Mouse (Mus musculus): ENCODE results near the gene Afap1l2. TPM values are rescaled to one million over a fixed set of nuclear protein-coding genes. Genes with fewer than 3 reads are reported as not detected.

The Afap1l2 gene
- total RNA-seq, 4 experiments from 2014 or later: 2.8 to 4.4 (median 3.5) TPM

DNA sequence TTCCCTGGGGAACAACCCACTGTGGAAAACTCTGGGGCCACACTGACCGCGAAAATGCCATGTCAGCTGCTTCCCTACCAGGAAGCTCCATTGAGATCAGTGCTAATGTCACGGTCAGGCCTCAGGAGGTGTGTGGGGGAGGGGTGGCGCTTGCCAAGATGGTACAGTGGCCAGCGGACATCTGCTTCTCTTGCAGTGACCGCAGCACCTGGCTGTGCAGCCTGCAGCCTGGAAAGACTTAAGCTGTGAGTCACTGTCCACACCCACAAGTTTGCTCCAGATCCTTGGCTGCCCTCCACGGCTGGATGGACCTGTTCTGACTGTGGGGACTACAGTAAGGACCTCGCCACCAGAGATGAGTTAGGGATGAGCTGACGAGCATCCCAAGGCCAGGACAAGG is 68.2 kb downstream of the Afap1l2 start:
- DNase-seq (ENCODE audit: low spot score): peak; percentile 53

DNA sequence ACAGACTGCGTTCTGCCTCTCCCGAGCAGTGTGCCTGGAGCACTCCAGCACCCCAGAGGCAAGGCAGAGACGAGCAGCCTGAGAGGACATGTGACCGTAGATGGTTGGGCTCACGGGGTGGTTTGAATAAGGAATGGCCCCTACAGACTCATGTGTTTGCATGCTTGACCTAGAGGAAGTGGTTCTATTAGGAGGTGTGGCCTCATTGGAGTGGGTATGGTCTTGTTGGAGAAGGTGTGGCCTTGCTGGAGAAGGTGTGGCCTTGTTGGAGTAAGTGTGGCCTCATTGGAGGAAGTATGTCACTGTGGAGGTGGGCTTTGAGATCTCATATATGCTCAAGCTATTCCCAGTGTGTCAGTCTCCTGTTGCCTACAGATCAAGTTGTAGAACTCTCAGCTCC is 70.1 kb downstream of the Afap1l2 start:
- no peak for DNase-seq (ENCODE audit: low spot score)

DNA sequence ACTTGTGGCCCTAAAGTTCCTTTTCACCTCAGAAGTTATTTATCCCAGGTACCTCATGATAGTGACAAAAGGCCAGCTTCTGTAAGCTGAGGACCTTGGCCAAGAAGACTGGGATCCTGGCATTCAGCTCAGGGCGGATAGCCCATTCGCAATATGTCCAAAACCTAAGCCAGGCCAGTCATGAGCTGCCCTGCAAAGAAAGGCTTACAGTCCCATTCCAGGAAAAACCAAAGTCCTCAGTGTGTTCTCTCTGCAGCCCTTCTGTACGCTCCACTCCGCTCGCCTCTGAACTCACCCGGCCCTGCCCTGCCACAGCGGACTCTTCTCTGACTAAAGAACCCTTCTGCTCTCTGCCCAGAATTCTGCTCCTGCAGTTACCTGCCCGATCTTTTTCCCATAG is 71.8 kb downstream of the Afap1l2 start:
- no peak for DNase-seq (ENCODE audit: low spot score)

DNA sequence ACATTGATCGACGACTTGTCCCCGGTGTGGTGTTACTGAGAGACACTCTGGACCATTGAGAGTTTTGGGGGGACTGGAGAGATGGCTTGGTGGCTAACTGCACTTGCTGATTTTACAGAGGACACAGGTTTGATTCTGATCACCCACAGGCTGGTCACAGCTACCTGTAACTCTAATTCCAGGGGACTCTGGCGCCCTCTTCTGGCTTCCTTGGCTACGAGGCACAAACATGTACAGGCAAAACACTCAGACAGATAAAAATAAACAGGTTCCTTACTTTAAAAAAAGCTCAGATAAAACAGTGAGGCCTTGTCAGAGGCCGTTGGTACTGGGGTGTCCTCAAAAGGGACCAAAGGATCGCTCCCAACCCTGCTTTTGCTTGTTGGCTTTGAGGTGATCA is 72.3 kb downstream of the Afap1l2 start:
- DNase-seq (ENCODE audit: low spot score): no peak

DNA sequence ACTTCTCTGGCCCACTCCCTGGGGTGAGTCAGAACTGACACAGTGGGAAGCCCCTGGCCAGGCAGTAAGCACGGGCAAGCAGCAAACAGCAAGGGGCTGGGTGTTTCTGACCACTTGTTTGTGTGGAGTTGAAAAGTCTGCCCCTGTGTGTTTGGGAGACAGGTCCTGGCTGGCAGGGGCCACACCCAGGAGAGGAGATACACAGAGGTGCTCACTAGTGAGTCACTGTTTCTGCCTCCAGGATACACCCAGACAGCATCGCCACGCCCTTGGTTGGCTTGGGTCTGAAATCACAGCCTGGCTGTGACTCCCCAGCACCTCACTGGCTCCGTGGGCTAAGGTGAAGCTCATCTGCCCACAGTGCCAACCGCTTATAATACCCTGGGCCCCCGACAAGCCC is 72.9 kb downstream of the Afap1l2 start:
- no peak for DNase-seq (ENCODE audit: low spot score)

DNA sequence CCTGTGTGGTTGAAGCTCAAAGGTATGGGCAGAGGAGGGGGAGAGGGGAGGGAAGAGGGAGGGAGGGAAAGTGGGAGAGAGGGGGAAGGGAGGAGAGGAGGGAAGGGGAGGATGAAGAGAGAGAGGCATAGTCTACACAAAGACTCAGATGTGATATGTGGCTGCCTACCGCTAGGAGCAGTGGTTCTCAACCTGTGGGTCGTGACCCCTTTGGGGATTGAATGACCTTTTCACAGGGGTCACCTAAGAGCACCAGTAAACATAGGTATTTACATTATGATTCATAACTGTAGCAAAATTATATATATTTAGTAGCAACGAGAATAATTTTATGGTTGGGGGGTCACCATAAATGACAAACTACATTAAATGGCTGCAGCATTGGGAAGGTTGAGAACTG is 74.2 kb downstream of the Afap1l2 start:
- DNase-seq (ENCODE audit: low spot score): no peak

DNA sequence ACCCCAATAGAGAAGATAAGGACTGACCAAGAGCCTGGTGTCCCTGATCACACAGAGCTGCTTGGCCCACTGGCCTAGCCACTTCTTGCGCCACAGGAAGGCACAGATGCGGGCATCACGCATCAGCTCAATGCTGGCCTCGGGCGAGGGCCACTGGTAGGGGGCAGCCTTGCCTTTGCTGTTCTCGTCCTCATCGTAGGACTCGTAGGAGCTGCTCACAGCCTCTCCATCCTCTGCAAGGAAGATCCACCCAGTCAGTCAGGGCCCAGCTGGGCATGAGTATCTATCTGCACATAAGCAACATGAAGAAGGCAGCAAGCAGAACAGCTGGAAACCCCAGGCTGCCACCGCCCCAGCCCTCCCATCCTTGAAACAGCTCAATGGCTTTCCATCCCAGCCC is 78.0 kb downstream of the Afap1l2 start:
- no peak for DNase-seq (ENCODE audit: low spot score)

DNA sequence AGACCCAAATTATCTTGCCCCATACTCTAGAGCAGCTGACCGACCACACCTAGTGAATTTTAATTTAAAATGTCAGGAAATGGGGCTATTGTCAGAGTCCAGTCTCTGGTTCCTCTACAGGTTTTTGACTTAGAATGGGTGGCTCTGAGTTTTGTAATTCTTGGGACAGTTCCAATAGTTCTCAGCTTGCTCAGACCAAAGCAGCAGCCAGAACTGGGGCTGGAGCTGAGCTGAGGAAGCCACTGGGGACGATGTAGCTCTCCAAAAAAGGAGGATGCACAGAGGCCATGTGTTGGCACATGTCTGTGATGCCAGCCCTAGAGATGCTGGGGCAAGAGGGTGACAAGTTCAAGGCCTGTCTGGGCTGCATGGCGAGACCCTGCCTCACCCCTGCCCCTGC is 78.6 kb downstream of the Afap1l2 start:
- peak; percentile 71 for DNase-seq (ENCODE audit: low spot score)

DNA sequence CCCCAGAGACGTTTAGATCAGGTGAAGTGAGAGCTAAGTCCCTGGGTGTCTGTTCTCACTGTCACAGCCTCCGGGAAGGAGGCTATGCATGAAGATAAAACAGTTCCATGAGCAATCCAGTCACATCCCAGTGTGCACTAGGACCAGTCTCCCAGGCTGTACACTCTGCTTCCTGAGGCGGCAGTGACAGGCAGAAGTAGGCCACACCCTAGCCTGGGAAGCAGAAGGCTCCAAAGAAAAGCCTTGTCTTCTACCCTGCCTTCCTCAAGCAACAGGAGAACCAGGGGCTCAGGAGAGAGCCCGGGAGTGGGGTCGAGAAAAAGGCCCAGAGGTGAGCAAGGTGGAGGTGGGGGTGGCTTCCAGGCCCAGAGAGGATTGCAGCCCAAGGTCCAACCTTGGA is 86.3 kb downstream of the Afap1l2 start:
- DNase-seq (ENCODE audit: low spot score): no peak

DNA sequence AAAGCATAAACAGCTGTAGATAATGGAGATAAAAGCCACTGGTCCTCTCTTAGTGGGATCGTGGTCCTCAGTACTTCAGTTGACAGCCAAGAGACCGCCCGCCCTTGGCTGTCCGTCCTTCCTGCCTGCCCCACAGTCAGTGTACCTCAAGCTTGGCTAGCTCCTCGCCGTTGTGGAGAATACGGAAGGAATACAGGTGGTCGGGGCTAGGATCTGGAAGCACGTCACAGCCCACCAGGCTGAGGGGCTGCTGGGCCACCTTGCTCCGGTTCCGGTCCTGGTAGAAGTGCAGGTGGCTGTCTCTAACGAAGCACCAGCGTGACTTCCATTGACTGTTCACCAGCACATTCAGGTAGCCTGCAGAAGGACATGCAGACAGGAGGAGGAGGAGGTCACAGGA is 87.8 kb downstream of the Afap1l2 start:
- DNase-seq (ENCODE audit: low spot score): no peak

DNA sequence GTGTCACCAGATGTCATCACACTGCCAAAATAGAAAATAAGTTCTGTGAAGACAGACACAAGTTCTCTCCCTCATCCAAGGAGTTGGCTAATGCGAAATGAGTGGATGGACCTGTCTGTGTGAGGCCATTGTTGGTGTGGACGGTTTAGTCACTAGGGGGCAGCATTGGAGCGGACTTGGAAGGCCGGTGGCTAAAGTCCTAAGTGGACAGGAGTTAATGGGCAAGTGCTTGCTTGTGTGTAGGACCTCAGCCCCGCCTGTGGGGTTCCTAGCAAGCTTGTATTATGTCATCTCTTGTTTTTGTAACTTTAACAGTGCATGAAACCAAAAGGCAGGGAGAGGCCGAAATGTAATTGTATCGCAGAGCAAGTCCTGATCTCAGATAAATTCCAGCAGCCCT is 88.4 kb downstream of the Afap1l2 start:
- peak; percentile 89 for DNase-seq (ENCODE audit: low spot score)

DNA sequence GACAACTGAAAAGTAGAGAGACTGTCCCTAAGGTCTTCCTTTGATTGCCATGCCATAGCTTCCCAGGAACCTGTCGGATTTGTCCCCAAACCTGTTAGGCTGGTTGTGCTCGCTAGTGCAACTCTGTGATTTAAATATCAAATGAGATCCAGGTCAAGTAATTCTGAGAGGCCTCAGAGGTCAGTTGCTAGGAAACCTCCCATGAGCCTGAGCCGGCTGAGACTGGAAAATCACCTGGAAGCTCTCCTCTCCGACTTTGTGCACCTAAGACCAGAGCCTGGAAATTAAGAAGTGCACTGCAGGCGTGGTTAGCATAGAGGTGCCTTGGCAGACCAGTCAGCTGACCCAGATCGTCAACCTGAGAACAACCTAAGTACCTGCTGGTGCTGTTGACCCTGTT is 92.9 kb downstream of the Afap1l2 start:
- no peak for DNase-seq (ENCODE audit: low spot score)

DNA sequence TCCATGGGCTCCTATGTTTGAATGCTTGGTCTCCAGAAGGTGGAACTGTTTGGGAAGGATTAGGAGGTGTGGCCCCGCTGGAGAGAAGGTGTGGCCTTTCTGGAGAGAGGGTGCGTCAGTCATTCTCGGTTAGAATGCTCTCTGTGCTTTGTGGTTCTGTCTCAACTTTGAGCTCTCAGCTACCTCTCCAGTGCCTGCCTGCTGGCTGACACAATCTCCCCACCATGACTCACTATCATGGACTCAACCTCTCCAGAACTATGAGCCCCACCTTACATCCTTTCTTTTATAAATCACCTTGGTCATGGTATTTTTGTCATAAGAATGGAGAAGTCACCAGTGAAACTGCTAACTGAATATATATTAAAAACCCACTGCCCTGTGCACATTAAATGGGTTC is 93.4 kb downstream of the Afap1l2 start:
- no peak for DNase-seq (ENCODE audit: low spot score)

DNA sequence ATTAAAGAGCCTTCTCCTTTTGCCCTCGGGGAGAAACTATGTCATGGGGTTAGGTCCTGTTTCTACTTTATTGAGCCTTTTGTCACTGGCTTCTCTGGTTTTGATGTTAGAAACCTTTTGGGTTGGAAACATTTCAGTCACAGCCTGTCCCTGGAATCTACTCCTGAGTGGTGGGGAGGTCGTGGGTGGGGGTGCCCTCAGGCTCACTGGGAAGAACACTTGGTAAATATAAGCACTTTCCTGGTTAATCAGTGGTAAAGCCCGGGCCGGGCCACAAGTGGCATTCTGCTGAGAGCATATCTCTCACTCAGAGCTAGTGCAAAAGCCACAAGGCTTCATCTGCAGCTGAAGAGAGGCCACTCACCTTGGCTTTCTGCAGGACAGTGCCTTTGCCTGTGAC is 94.3 kb downstream of the Afap1l2 start:
- no peak for DNase-seq (ENCODE audit: low spot score)

DNA sequence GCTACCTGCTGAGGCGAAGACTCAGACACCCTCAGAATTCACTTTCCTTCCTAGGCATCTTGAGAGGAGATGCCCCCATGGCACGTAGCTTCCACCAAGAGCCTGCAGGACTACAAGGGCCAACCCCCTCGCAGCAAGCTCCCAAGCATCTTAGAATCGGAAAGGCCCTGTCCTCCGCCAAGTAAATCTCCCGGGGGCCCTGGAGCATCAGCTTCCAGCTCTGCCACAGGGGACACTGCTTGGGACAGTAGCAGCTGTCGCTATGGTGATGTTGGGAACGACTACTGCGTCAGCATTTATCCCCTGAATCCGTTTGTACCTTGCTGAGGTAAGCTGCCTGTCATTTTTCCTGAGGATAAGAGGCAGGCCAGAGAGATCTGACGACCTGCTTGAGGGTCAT is 97.5 kb downstream of the Afap1l2 start:
- no peak for DNase-seq (ENCODE audit: low spot score)

DNA sequence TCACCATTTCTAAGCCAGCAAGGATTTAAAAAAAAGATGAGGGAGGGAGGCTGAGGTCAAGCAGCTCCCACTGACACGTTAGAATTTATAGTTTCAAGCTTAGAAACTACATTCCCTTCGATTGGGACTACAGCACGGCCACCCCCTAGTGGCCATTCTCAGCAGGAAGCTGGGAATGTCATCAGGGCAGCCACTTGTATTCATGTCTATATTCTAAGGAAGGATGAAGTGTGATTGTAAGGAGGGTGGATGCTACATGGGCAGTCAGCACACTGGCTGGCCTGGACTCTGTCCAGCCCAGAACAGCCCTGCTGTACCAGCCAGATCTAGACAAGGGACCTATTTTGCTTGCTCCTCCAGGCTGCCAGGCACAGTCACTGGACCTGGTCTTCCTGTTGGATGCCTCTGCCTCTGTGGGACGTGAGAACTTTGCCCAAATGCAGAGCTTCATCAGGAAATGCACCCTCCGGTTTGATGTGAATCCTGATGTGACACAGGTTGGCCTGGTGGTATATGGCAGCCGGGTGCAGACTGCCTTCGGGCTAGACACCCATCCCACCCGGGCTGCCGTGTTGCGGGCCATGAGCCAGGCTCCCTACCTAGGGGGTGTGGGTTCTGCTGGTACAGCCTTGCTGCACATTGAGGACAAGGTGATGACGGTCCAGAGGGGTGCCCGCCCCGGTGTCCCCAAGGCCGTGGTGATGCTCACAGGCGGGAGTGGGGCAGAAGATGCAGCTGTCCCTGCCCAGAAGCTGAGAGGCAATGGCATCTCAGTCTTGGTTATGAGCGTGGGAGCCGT is 99.4 kb downstream of the Afap1l2 start:
- no peak for DNase-seq (ENCODE audit: low spot score)

DNA sequence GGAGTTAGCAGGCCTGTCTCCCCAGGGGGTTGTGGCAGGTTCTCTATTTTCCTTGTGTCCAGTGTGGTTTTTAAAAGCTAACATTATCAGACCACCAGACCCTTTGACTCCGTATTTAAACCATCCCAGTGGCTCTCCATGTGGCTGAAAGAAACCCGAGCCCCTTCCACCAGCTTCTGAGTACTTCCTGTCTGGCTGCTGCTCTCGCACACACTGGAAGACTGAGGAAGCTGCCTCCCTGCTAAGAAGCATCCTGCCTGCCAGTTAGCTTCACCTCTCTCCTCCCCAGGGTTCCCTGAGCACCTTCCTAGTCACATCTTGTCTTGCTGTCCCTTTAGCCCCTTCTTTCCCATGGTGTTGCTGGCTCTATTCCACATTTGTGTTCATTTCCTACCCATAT is 100.2 kb downstream of the Afap1l2 start:
- DNase-seq (ENCODE audit: low spot score): no peak

DNA sequence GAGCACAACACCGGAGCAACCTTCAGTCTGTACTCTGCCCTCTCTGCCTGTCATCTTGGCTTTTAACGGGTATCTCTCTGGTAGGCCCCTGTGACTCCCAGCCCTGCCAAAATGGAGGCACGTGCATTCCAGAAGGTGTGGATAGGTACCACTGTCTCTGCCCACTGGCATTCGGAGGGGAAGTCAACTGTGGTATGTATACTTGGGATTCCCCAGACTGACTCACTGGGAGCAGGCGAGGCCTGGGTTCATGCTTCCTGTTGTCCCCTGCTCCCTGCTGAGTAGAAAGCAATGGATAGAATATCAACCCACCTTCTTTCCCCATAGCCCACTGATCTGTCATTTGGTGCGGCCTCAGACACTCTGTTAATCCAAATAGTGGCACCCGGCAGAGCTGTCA is 102.6 kb downstream of the Afap1l2 start:
- no peak for DNase-seq (ENCODE audit: low spot score)

DNA sequence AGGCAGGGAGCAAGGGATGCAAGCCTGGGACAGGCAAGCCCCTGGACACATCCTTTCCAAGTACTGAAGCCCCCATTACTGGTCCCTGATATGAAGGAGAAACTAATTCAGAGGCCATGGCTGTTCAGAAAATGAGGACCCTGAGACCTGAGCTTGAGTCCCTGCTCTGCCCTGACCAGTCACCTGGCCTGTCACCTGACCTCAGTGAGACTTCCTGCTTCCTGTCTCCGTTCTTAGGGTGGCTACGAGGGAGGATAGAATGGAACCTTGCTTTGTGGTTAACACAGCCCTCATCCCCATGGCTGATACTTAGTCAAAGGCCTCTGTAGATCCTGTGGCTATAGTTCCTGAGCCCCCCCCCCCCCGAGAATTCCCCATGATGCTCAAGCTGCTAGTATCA is 103.9 kb downstream of the Afap1l2 start:
- no peak for DNase-seq (ENCODE audit: low spot score)

DNA sequence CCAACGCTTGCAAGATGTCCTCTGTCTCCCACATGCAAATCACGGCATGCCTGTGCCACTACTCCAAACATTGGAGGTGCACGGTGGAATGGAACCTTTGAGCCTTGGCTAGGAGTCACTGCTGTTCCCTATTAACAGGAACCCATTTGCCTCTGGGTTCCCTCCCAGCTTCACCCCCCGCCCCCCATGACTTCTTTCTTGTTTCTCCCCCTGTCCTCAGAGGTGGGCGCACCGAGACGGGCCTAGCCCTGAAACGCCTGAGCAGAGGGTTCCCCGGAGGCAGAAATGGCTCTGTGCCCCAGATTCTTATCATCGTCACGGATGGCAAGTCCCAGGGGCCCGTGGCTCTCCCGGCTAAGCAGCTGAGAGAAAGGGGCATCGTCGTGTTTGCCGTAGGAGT is 110.4 kb downstream of the Afap1l2 start:
- DNase-seq (ENCODE audit: low spot score): no peak

DNA sequence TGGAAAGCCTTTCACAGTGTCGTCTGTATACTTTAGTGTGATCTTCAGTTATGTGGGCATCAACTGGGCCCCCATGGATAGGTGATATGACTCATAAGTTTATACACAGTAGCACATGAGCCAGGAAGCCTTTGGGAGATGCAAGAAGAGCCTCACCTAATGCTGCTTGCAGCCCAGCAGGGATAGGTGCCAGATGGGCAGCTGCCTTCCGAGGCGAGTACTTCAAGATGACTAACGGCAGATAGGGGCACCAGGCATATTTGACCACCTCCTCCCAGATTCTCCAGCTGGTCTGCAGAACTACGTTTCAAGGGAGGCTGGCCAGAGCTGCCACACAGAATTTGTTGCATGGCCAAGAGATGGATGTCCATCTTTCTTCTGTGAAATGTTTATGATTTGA is 114.7 kb downstream of the Afap1l2 start:
- no peak for DNase-seq (ENCODE audit: low spot score)

DNA sequence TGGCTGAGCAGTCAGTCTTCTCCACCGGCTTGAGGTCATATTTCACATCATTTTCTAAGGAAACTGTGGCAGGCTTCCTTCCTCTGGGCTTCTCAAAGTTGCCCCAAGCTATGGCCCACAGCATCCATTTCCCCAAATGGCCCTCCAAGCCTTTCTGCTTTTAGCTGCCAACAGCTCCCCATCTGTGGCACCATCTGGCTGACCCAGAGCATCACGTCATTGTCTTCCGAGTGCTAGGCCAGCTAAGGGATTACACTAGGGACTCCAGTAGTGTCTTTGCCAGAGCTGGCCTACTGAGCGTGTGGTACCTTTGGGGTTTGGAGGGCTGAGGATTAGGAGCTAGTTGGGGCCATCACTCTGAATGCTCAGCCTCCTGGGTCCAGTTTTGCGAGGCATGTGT is 115.4 kb downstream of the Afap1l2 start:
- DNase-seq (ENCODE audit: low spot score): no peak

DNA sequence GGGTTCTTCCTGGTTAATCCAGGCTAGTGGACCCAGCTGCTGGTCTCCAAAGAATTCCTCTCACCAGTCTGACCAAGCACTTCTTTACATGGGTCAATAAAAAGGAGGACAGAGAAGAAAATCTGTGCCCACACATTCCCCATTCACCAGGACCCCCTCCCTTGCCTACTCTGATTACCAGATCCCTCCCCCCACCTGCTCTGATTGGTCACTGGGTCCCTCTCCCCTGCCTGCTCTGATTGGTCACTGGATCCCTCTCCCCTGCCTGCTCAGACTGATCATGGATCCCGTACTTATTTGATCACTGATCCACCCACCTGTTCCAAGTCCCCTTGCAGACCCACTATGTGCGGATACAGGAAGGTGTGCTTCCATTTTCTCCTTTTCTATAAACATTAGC is 116.6 kb downstream of the Afap1l2 start:
- DNase-seq (ENCODE audit: low spot score): no peak

DNA sequence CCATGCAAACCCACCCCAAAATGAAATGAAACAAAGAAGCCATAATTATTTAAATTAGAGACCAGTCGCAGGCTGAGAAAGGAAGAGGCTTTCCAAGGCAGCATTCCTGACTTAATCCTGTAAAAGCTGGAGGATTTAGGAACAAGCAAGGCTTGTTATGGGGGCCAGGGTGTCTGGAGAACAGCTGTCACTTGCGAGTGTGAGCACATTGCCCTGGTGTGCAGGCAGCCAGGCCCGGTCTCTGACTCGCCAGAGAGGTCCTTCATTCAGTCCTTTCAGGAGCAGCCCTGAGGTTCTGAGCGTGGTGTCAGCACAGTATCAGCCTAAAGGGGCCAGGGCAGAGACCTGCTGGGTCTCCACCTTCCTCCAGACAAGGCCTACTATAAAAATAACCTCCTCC is 119.4 kb downstream of the Afap1l2 start:
- no peak for DNase-seq (ENCODE audit: low spot score)
